Mouse (Mus musculus) right cerebral cortex, adult 18-20 months (tissue): ENCODE results near the gene 2200002J24Rik.
A peak's percentile ranks its signal among the peaks of the same experiment; 100 is the strongest.

Experiments
- DNase-seq: peaks from one replicate; pipeline ENCODE4 v3.0.0; 2022; ENCODE audit warnings: mixed read lengths

2200002J24Rik gene

GRCm38 (mm10) chr7:30698589-30698988 lies at the start of gene 2200002J24Rik:
2200002J24Rik (plus strand) TSS chr7:30698926.
- DNase-seq = no peak

DNA sequence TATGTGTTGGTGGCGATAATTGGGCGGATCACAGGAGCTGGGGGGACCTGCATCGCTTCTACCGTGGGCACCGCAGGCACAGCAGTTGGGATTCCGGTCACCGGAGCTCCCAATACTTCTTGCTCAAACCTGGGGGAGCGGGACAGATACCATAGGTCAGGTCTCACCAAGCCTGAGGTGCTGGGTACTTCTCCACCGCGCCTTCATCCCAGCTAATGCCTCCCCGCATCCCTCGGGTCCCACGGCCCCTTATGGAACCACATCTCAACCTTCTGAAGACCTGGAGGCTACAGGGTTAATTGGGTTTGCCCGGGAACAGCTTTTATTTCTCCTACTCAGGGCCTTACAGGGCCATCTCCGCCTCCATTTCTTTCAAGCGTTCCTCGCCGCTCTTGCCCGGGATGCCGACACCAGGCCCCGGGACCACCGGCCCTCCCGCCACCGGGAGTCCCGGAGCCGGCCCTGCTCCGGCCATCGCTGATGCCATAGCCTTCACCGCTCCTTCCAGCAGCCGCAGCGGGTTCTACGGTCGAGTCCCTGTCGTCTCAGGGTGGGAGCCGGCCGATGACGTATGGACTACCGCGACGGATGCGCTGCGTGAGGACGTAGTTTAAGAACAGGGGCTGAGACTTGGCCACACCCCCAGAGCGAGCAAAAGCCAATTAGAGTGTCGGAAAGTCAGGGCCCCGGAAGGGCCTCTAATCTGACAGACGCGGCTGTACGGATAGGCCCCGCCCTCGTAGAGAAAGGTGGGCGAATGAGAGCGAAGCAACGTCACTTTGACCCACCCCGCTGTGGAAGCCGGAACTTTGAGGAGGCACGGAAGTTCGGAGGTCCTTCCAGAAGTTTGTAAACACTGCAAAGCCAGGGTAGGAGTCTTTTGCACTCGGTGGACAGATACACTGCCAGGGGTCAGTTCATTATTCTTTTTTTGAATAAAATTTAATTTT lies 48.9 kb upstream of the 2200002J24Rik start, which contains the start of gene Rbm42:
Gene Rbm42 (minus strand): TSS at position 727 of the 950 bp plus-strand sequence.
- DNase-seq = peak; percentile 99

GRCm38 (mm10) chr7:30664529-30665200 lies 34.1 kb upstream of the 2200002J24Rik start, which contains the start of gene Haus5:
Haus5 (minus strand) TSS chr7:30664994.
- peak; percentile 93 for DNase-seq

GRCm38 (mm10) chr7:30665321-30665720 lies 33.4 kb upstream of the 2200002J24Rik start:
- no peak for DNase-seq

- DNase-seq = no peak
Measured at GRCm38 (mm10) chr7:30669229-30669628, 29.5 kb upstream of the 2200002J24Rik start.

- DNase-seq = no peak
Measured at GRCm38 (mm10) chr7:30671480-30671879, 27.2 kb upstream of the 2200002J24Rik start, which contains the start of gene Pmis2. Pmis2 (minus strand) TSS chr7:30671605.

DNA sequence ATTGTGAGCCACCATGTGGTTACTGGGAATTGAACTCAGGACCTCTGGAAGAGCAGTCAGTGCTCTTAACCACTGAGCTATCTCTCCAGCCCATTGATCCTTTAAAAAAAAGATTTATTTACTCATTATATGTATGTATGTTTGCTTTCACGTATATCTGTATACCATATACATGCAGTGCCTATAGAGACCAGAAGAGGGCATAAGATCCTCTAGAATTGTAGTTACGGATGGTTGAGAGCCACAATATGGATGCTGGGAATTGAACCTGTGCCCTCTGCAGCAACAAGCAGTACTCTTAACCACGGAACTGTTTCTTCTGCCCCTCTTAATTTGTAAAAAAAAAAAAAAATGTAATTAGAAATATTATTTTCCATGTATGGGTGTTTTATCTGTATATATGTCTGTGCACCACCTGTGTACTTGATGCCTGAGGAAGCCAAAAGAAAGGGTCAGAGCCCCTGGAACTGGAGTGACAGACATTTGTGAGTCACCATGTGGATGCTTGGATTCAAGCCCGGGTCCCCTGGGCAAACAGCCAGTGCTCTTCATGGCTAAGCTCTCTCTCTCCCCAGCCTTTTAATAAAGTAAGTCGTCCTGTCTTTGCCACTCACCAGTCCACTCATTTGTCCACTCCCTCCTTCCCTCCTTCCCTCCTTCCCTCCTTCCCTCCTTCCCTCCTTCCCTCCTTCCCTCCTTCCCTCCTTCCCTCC lies 20.3 kb upstream of the 2200002J24Rik start:
- DNase-seq = no peak

DNA sequence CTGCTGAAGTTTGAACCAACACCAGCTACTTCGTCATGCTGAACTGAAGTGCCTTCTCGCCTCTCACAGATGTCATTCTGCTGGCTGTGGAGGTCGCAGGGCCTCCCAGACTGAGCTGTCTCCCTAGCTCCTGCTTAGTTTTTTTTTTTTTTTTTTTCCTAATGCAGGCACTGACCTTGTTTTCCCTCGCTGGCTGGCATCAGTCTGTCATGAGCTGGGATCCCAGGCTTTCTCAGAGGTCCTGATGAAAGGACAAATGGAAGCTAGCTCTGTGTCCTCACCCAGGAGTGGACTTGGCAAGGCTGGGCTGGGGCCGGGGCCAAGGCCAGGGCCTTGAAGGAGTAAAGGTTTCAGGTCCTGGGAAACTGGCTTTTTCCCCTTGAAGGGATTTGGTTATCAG lies 16.8 kb upstream of the 2200002J24Rik start:
- DNase-seq = no peak

GRCm38 (mm10) chr7:30683425-30683824 lies 15.3 kb upstream of the 2200002J24Rik start:
- no peak for DNase-seq

GRCm38 (mm10) chr7:30688325-30688724 lies 10.4 kb upstream of the 2200002J24Rik start:
- peak; percentile 18 for DNase-seq

DNA sequence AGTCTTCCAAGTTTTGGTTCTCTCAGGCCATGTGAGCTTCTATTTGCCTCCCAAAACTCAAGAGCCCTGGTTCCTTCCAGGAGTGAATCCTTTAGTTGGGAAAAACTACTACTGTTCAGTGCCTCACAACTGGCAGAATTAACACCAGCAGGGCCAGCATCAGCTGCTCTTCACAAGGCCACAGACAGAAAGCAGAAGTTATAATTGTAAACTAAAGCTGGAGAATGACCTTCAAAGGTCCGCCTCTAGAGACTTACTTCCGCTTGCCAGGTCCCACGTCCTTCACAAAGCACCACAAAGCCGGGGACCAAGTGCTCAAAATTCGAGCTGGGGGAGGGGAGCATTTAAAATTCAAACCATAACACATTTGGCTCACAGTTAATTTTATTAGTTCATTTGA lies 625 bp upstream of the 2200002J24Rik start:
- DNase-seq = no peak

DNA sequence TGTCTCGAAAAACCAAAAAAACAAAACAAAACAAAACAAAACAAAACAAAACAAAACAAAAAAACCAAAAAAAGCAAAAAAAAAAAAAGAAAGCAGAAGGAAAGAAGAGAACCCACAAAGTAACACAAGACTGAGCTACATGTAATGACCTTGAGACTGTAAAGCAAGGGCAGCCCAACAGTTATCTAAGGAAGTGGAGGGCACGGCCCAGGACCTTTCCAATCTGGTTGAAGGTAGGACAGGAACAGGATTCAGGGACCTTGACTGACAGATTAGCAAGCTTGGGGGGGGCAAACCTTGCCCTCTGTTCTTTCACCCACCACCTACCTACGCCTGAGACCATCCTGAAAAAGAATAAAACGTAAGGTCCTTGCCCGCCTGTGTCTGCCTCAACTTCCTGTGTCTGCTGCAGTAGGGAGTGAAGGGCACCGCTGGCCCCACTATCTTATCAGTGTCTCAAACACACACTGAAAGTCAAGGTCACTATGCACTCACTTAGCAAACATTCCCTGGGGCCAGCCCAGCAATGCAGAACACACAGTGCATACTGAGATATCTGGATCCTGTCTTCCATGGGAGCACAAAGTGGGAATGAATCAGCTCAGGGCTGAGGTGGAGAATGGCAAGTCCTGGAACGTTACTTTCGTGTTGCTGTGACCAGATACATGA lies 7.6 kb downstream of the 2200002J24Rik start:
- no peak for DNase-seq

DNA sequence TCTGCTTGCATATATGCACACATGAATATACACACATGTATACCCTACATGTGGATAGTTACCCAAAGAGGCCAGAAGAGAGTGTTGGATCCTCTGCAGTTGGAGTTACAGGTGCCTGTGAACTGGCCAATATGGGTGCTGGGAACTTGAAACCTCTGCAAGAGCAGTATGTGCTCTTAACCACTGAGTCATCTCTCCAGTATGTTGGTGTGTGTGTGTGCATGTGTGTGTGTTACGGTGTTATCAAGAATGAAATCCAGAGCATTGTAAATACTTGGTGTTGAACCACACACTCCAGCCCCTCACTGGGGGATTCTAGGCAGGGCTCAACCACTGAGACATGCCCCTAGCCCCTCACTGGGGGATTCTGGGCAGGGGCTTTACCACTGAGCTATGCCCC lies 8.7 kb downstream of the 2200002J24Rik start:
- DNase-seq = no peak

GRCm38 (mm10) chr7:30711942-30712341 lies 13.2 kb downstream of the 2200002J24Rik start, which contains the start of gene Atp4a:
Atp4a (plus strand) TSS chr7:30712209.
- no peak for DNase-seq

- DNase-seq = peak; percentile 62
Measured at GRCm38 (mm10) chr7:30717006-30717715, 18.4 kb downstream of the 2200002J24Rik start.

GRCm38 (mm10) chr7:30717716-30718046 lies 19.0 kb downstream of the 2200002J24Rik start:
- no peak for DNase-seq

DNA sequence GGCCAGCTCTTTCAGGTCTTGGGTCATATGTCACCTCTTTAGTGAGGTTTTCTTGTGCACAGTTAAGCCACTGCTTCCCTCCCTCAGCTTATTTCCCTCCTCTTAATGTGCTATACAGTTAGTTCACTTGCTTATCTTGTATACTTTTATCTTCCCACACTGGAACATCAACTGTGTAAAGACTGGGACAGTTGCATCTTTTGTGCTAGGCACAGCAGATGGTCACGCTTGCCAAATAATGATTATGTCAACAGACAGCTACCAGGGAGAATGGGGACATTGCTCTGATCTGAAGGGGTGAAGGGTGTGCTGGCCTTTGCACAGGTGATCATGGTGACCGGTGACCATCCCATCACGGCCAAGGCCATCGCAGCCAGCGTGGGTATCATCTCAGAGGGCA lies 20.9 kb downstream of the 2200002J24Rik start:
- DNase-seq = no peak

GRCm38 (mm10) chr7:30721286-30721685 lies 22.6 kb downstream of the 2200002J24Rik start:
- no peak for DNase-seq

DNA sequence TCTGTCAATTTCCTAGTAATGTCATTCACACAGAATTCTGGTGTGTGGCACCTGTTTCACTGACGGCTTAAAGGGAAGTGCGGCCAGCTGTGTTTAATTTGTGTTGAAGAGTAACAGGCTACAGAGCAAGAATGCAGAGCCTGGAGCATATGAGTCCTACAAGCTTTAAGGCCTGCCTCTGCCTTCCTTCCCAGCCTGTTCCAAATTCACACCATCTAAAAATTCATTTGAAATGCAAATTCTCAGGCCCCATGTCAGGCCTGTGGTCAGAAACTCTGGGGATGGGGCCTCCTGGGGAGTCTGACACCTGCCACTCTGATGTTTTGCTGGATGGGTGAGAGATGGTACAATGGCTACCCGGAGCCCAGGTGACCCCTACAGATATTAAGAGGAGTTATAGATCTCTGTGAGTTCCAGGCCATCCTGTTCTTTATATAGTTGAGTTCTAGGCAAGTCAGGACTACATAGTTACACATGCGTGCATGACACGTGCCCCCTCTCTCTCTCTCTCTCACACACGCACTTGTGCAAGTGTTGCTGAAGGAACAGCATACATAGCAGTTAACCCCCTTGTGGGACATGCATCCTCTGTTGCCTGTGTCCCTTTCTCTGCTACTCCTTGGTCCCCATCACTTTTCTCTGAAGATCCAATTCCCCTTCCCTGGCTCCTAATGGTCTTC lies 24.7 kb downstream of the 2200002J24Rik start:
- no peak for DNase-seq

- DNase-seq = no peak
Measured at GRCm38 (mm10) chr7:30728214-30728613, 29.5 kb downstream of the 2200002J24Rik start.

DNA sequence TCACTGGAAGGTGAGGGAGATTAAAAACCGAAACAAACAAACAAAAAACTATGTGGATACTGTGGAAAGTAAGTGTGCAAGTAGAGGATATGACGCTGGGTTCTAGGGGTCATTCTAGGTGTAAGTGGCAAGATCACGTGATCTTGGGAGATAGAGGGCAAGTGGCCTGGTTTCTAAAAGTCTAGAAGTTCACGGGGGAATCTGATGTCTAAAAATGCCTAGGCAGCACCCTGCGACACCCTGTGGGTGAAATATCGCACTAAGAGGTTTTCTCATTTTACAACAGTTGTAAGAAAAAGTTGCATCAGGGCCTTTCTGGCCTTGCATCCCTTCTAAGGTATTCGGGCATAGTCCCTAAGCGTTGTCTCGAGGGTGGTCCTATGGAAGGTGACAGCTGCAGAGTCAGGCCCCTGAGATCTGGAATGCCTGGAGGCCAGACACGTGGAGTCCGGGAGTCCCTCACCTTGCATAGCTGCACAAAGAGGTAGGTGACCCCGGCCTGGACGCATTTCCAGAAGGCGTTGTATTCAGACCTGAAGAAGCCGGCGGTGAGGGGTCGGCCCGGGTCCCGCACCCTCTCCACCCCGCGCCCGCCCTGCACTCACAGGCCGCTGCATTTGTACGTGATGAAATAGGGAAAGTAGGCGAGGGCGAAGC lies 30.1 kb downstream of the 2200002J24Rik start:
- DNase-seq = no peak
